Mouse (Mus musculus) erythroblast, embryonic 14.5 days (primary cell): ENCODE data around the gene Chrna1.

Experiments used
- GATA1 ChIP-seq: IDR thresholded peaks from 2 replicates; pipeline ENCODE4 v1.6.1; 2012; ENCODE audit warnings: low read length, inconsistent platforms, mixed read lengths
- TAL1 ChIP-seq: IDR thresholded peaks from 3 replicates; pipeline ENCODE4 v1.6.1; 2012; ENCODE audit warnings: low read length, inconsistent platforms, mixed read lengths

GRCm38 (mm10) chr2:73580166-73580565, at the start of gene Chrna1:
- no peak for TF ChIP-seq GATA1
- no peak for TF ChIP-seq TAL1
